In genomic region chr17:86791925-86792324, GRCm38 (mm10) we compare ENCODE assay signal across 29 mouse cellular contexts. TPM values are rescaled to one million over a fixed set of nuclear protein-coding genes. Genes with fewer than 3 reads are reported as not detected.
"Had no signal": no experiment of that assay in that cellular context is flagged by ENCODE, and none has a peak within 500 bp of the region (broad histone marks: within the 10 kb centered on the region; RNA-seq: fewer than 3 reads in every experiment).

No protein-coding gene starts in this region.

- H3K27me3 ChIP-seq: heart, embryonic 12.5 days; heart, embryonic 13.5 days; heart, embryonic 15.5 days; hindbrain, embryonic 12.5 days; hindbrain, embryonic 13.5 days; hindbrain, embryonic 15.5 days; intestine, embryonic 15.5 days; kidney, embryonic 15.5 days had no signal

- DNase-seq: heart, postnatal 14 days; heart, postnatal 36 days; kidney, adult 11 months; kidney, adult 18-20 months; kidney, adult 2 months; kidney, adult 8-10 months; kidney, adult 9 months; kidney, postnatal 10 days; kidney, postnatal 14 days; kidney, postnatal 25 days; kidney, postnatal 36 days; kidney, postnatal 4 days; layer of hippocampus, adult 9-11 months; layer of hippocampus, postnatal 36 days had no signal

- H3K4me1 ChIP-seq: hindbrain, embryonic 12.5 days had no signal

- H3K9ac ChIP-seq: heart, embryonic 12.5 days; heart, embryonic 13.5 days; heart, embryonic 15.5 days; hindbrain, embryonic 12.5 days; hindbrain, embryonic 13.5 days; hindbrain, embryonic 14.5 days; hindbrain, embryonic 15.5 days; intestine, embryonic 15.5 days; kidney, embryonic 15.5 days had no signal

- H3K4me3 ChIP-seq: heart, embryonic 12.5 days; heart, embryonic 13.5 days; heart, embryonic 15.5 days; hindbrain, embryonic 10.5 days; hindbrain, embryonic 12.5 days; hindbrain, embryonic 13.5 days; hindbrain, embryonic 15.5 days; intestine, embryonic 15.5 days; kidney, embryonic 15.5 days; layer of hippocampus, adult 2 months; left cerebral cortex, adult 2 months had no signal

- H3K36me3 ChIP-seq: heart, embryonic 12.5 days; heart, embryonic 13.5 days; heart, embryonic 15.5 days; hindbrain, embryonic 10.5 days; hindbrain, embryonic 12.5 days; hindbrain, embryonic 13.5 days; hindbrain, embryonic 15.5 days; intestine, embryonic 15.5 days; kidney, embryonic 15.5 days had no signal

- H3K27ac ChIP-seq: heart, embryonic 13.5 days; heart, embryonic 15.5 days; hindbrain, embryonic 10.5 days; hindbrain, embryonic 12.5 days; hindbrain, embryonic 13.5 days; hindbrain, embryonic 14.5 days; hindbrain, embryonic 15.5 days; hindbrain, postnatal 0 days; intestine, embryonic 15.5 days; kidney, embryonic 15.5 days; kidney, postnatal 0 days; layer of hippocampus, adult 2 months; left cerebral cortex, adult 2 months had no signal

RNA-seq across cellular contexts. Expression of gene Epas1, which starts 38.4 kb away (rescaled TPM):
- total RNA-seq: hematopoietic stem cell, adult 5-6 weeks had no signal
